Mouse (Mus musculus): ENCODE data around the gene Cdk19. TPM values are rescaled to one million over a fixed set of nuclear protein-coding genes. Genes with fewer than 3 reads are reported as not detected.
"Not testable (repeated sequence)": the region's sequence is repeated elsewhere in the genome, so short reads cannot be mapped to it uniquely, and the experiment has no call there.

The Cdk19 gene
- polyA plus RNA-seq, 1 experiment from 2014 or later: 15.0 TPM

DNA sequence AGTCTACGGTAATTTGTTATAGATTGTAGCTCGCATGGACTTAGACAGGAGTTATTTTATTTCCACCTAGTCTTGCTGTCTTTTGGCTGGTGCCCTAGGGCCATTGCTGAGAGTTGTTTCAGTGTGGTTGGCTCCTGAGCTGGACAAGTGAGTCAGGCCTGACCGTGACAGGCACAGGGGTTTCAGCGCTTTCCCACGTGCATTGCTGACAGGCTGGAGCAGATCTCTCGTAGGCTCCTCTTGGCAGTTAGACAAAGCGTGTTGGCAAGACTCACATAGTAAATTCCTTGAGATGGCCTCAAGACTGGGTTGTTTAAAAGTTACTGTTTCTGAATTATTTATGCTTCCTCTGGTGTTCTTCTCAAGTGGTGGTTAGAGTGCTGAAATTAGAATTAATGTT, 77.6 kb downstream of the Cdk19 start:
- no peak for ATAC-seq (ENCODE audit: low FRiP score)
- no peaks in the 10 kb centered on the region for H3K27me3 ChIP-seq
- H3K4me2 ChIP-seq (replicated peaks): no peak overlapping the region
- H3K36me3 ChIP-seq: no peaks in the 10 kb centered on the region
- no peak overlapping the region for H3K4me3 ChIP-seq
- H3K9me3 ChIP-seq (replicated peaks): no peaks in the 10 kb centered on the region
- WGBS: 79% methylated on average over 7 of the region's 7 CpGs
- H3K27ac ChIP-seq: no peak overlapping the region
- H3K4me1 ChIP-seq: peaks cover 8% of the 10 kb centered on the region; the same call in 1 of the 2 replicates
- no peak overlapping the region for H3K9ac ChIP-seq

DNA sequence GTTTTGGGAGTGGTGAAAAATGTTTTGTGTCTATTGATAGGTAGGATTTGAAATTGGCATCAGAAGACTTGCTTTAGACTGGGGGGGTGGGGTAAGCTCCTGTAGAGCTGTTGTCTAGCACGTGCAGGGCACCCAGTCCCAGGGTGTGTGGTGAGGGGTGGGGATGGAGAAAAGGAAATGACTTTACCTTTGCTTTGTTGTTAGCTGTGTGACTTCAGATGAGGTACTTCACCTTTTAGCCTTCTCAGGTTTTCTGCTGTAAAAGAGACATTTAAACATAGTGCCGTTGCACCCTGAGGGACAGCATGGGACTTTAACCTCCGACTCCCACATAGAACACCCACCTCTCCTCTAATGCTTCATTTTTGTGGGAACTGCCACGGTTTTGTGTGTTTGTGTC, 80.5 kb downstream of the Cdk19 start:
- H3K36me3 ChIP-seq: no peaks in the 10 kb centered on the region
- H3K27ac ChIP-seq: no peak overlapping the region
- H3K4me1 ChIP-seq: peaks cover 8% of the 10 kb centered on the region; the same call in 1 of the 2 replicates
- 77% methylated on average over 4 of the region's 4 CpGs for WGBS
- no peaks in the 10 kb centered on the region for H3K27me3 ChIP-seq
- H3K4me2 ChIP-seq (replicated peaks): no peak overlapping the region
- no peak overlapping the region for H3K4me3 ChIP-seq
- no peak for ATAC-seq (ENCODE audit: low FRiP score)
- no peaks in the 10 kb centered on the region for H3K9me3 ChIP-seq (replicated peaks)
- H3K9ac ChIP-seq: no peak overlapping the region

DNA sequence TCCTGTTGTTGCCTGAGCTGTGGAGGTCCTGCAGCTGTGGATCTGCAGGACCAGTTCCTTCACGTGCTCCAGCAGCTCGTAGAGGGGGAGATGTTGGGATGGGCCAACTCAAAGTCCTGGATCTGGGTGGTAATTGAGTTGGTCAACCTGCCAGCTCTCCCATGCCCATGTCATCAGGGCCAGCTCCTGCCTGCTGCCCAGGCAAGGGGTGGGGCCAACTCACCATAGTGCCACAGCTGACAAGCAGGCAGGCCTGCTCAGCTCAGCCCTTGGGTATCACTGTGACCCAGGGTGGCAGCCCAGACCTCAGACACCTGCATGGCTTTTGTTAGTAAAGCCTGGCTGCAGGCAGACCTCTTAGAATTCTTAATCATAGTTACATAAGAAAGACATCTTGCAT, 81.3 kb downstream of the Cdk19 start:
- Histone ChIP-seq H3K9me3 (replicated peaks) (no peaks in the 10 kb centered on the region), H3K36me3 (no peaks in the 10 kb centered on the region), H3K27me3 (no peaks in the 10 kb centered on the region), H3K4me3 (no peak overlapping the region), H3K4me2 (replicated peaks) (no peak overlapping the region), H3K27ac (no peak overlapping the region), H3K4me1 (peaks cover 15% of the 10 kb centered on the region), H3K9ac (no peak overlapping the region)
- WGBS: 84% methylated on average over 2 of the region's 2 CpGs
- no peak for ATAC-seq (ENCODE audit: low FRiP score)

DNA sequence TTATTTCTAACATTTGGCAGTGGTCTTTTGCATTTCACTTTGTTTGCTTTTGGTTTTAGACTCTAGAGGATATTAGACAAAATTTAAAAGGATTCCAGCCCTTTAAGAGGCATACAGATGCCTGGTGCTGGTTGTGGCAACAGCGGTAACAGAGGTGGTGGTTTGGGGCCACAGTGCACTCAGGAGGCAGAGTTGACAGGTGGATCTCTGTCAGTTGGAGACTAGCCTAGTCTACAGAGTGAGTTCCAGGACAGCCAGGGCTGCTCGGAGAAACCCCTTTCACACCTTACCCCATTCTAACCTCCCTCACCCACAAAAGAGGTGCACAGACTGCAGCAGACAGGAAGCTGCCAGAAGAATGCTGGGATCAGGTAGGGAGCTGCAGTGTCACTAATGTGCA, 82.4 kb downstream of the Cdk19 start:
- ATAC-seq (ENCODE audit: low FRiP score): no peak
- no peak overlapping the region for H3K9ac ChIP-seq
- no peak overlapping the region for H3K4me3 ChIP-seq
- H3K27me3 ChIP-seq: no peaks in the 10 kb centered on the region
- no peak overlapping the region for H3K4me2 ChIP-seq (replicated peaks)
- H3K27ac ChIP-seq: no peak overlapping the region
- peaks cover 19% of the 10 kb centered on the region for H3K4me1 ChIP-seq
- no peaks in the 10 kb centered on the region for H3K36me3 ChIP-seq
- H3K9me3 ChIP-seq (replicated peaks): no peaks in the 10 kb centered on the region
- WGBS: 100% methylated on average over 2 of the region's 2 CpGs

DNA sequence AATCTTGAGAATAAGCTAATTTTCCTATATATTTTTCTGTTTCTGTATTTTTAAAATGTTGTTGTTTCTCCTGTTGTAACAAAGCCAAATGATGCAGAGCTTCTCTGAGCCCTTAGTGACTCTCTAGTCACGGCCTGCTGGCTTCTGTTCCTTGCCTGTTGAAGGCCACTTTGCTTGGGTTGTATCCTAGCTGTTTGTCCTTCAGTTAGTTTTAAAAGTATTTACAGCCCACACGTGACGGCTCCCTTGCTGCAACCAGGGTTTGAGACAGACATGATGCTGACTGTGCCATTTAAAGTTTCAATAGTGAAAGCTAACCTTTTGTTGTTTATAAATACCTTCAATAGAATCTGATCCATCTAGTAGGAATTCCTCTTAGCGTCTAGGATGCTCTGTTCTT, 83.3 kb downstream of the Cdk19 start:
- WGBS: 60% methylated on average over 4 of the region's 4 CpGs

DNA sequence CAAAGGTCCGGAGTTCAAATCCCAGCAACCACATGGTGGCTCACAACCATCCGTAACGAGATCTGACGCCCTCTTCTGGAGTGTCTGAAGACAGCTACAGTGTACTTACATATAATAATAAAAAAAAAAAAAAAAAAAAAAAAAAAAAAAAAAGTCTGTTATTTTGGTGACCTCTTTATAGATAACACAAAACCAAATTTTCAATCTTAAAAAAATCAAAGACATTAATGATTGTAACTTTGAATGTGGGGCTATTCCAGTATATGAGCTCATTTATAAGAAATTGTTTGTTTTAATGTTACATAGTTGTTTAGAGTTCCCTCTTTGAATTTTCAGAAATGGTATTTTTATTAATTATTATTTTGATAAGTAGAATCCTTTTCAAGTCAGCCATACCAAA, 85.1 kb downstream of the Cdk19 start:
- H3K4me3 ChIP-seq; ATAC-seq (ENCODE audit: low FRiP score); H3K36me3 ChIP-seq; H3K27ac ChIP-seq; H3K27me3 ChIP-seq; H3K9ac ChIP-seq; H3K4me2 ChIP-seq (replicated peaks); H3K9me3 ChIP-seq (replicated peaks): not testable (repeated sequence)
- WGBS: 90% methylated on average over 4 of the region's 4 CpGs
- peaks cover 17% of the 10 kb centered on the region for H3K4me1 ChIP-seq

More for the DNA sequence above, 83.3 kb downstream of the Cdk19 start:
- no peak overlapping the region for H3K4me2 ChIP-seq (replicated peaks)
- H3K9me3 ChIP-seq (replicated peaks): no peaks in the 10 kb centered on the region
- no peak overlapping the region for H3K4me3 ChIP-seq
- H3K9ac ChIP-seq: no peak overlapping the region
- H3K4me1 ChIP-seq: peaks cover 17% of the 10 kb centered on the region
- no peak for ATAC-seq (ENCODE audit: low FRiP score)
- H3K27ac ChIP-seq: no peak overlapping the region
- no peaks in the 10 kb centered on the region for H3K36me3 ChIP-seq
- H3K27me3 ChIP-seq: no peaks in the 10 kb centered on the region

DNA sequence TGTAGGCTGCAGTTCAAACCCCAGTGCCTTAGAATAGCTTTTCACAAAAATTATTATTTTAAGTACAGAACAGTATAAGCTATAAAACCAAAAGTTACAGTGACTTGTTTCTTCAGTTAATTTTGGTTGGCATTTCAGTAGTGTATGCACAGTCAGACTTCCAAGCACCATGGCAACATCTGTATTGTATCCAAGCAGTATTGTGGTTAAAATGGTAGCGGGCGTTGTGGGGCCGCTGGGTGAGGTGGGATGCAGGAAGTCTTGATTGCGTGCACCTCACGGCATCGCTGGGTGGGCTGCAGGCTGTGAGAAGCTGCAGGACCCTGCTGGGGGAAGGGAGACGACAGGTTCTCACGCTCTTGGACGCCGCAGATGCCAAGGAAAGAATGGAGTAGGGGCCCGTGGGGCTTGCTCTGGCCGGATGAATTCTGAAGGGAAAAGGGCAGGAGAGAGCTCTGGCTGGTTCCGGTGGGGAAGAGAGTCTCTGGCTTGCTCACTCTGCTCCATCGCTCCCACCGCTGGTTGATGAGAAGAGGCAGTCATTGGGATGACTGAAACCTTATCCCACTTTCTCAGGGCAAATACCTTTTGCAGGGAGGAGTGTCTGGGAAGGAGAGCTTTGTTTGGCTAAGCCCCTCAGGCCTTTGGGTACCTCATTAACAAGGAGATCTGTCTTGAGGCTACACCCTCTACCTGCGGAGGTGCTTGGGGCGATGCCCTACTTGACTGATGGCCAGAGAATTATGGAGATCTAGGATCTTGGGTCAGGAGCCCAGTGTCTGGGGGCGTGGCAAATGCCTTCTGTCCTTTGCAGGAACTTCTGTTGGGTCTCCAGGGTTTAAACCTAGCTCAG, 86.1 kb downstream of the Cdk19 start:
- Histone ChIP-seq H3K27me3 (no peaks in the 10 kb centered on the region), H3K4me2 (replicated peaks) (peak overlapping the region; percentile 44), H3K4me1 (peaks cover 17% of the 10 kb centered on the region), H3K4me3 (no peak overlapping the region), H3K36me3 (no peaks in the 10 kb centered on the region), H3K27ac (0 out of 2 replicates have a peak overlapping the region, but pooled peaks have one; percentile 2), H3K9me3 (replicated peaks) (no peaks in the 10 kb centered on the region), H3K9ac (0 out of 2 replicates have a peak overlapping the region, but pooled peaks have one; percentile 23)
- 27% methylated on average over 18 of the region's 18 CpGs for WGBS
- no peak; the same call in 1 of the 2 replicates for ATAC-seq (ENCODE audit: low FRiP score)

DNA sequence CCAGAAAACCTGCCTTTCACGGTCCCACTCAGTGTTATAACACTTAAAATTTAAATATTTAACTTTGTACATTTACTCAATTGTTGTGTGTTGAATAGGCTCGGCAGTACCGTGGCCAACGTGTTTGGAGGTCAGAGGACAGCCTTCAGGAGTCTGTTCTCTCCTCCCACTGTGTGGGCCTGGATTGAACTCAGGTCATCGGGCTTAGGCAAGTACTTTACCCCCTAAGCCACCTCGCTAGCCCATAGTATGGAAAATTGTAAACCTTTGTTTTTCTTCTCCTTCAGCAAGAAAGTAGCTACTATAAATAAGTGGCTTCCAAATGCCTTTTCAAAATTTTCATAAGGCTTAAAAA, 86.7 kb downstream of the Cdk19 start:
- H3K4me3 ChIP-seq: no peak overlapping the region
- H3K4me1 ChIP-seq: peaks cover 13% of the 10 kb centered on the region
- no peak overlapping the region for H3K9ac ChIP-seq
- ATAC-seq (ENCODE audit: low FRiP score): no peak
- WGBS: 42% methylated on average over 6 of the region's 6 CpGs
- H3K27ac ChIP-seq: no peak overlapping the region
- H3K36me3 ChIP-seq: no peaks in the 10 kb centered on the region
- no peaks in the 10 kb centered on the region for H3K9me3 ChIP-seq (replicated peaks)
- H3K27me3 ChIP-seq: no peaks in the 10 kb centered on the region
- H3K4me2 ChIP-seq (replicated peaks): no peak overlapping the region

DNA sequence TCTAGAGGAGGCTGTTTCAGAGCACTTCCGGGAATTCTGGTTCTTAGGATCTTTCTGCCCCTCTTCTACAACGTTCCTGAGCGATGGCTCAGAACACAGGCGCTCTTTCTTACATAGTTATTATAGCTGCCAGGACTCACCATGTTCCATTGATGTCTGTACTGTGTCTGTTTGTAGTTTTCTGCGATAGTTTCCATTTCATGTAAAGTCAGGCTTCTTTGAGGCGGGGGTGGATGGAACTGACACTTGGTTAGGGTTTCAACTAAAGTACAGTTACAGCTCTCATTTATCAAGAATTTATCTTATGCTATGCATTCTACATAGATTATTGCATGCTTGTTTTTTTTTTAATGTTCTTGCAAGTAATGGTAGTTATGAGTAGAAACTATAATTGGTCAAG, 89.3 kb downstream of the Cdk19 start:
- ATAC-seq (ENCODE audit: low FRiP score): no peak
- 87% methylated on average over 6 of the region's 6 CpGs for WGBS

DNA sequence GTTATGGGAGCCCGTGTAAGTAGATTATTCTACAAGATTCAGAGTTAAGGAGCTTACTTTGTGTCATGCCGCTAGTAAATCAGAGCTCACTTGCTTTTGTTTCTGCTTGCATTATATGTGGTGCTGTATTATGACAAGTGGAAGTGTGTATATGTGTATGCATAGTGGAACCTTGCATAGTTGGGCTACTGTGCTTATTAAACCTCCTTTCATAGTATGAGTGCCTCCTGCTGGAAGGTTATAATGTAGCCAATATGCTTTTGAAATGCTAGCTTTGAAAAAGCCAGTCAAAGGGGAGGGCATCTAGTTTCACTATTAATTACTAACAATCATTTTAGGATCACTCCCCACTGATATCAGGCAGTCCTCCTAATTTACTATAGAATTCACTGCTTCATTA, 89.7 kb downstream of the Cdk19 start:
- Histone ChIP-seq H3K4me1 (peaks cover 11% of the 10 kb centered on the region), H3K4me2 (replicated peaks) (no peak overlapping the region), H3K27ac (no peak overlapping the region), H3K27me3 (no peaks in the 10 kb centered on the region), H3K9me3 (replicated peaks) (no peaks in the 10 kb centered on the region), H3K9ac (no peak overlapping the region), H3K4me3 (no peak overlapping the region), H3K36me3 (no peaks in the 10 kb centered on the region)
- 84% methylated on average over 2 of the region's 2 CpGs for WGBS
- no peak for ATAC-seq (ENCODE audit: low FRiP score)

More for the DNA sequence above, 89.3 kb downstream of the Cdk19 start:
- Histone ChIP-seq H3K9me3 (replicated peaks) (no peaks in the 10 kb centered on the region), H3K36me3 (no peaks in the 10 kb centered on the region), H3K9ac (no peak overlapping the region), H3K27me3 (no peaks in the 10 kb centered on the region), H3K4me1 (peaks cover 11% of the 10 kb centered on the region), H3K4me2 (replicated peaks) (no peak overlapping the region), H3K27ac (no peak overlapping the region), H3K4me3 (no peak overlapping the region)

DNA sequence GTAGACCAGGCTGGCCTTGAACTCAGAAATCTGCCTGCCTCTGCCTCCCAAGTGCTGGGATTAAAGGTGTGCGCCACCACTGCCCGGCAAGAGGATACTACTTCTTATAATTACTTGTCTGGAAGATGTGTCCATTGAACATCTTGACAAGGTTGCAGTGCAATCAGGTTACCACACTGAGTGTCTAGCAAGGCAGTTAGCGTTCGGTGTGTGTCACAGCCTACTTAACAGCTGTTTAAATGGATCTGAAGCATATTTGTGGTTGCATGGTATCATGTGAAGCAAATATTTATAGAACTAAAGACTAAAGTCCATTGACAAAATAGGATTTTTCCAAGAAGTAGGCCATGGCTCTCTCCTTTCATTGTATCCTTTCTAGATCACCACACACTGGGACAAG, 90.8 kb downstream of the Cdk19 start:
- Histone ChIP-seq H3K36me3 (no peaks in the 10 kb centered on the region), H3K9ac (no peak overlapping the region), H3K4me2 (replicated peaks) (no peak overlapping the region), H3K4me1 (peaks cover 9% of the 10 kb centered on the region), H3K9me3 (replicated peaks) (no peaks in the 10 kb centered on the region), H3K27ac (no peak overlapping the region), H3K4me3 (no peak overlapping the region), H3K27me3 (no peaks in the 10 kb centered on the region)
- no peak for ATAC-seq (ENCODE audit: low FRiP score)
- WGBS: 96% methylated on average over 4 of the region's 4 CpGs

DNA sequence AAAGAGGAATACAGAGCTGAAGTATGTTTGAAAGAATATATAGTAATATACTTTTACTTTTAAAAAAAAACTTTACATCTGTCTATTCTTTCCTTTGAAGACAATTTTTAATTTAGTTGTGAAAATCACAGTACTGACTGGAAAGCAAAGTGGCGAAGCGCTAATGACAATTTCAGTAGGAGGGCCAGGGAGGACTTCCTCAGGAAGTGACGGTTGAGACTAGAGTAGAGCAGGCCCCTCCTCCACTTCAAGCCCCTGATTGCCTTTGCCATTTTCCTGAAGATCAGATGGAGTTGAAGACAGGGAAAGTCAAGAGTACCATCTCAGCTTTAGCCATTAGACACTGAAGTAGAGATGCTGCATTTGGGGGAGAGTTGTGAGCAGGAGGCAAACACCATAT, 92.6 kb downstream of the Cdk19 start:
- H3K27me3 ChIP-seq: no peaks in the 10 kb centered on the region
- H3K4me3 ChIP-seq: no peak overlapping the region
- no peak overlapping the region for H3K4me2 ChIP-seq (replicated peaks)
- no peak overlapping the region for H3K27ac ChIP-seq
- WGBS: 84% methylated on average over 3 of the region's 3 CpGs
- H3K4me1 ChIP-seq: no peaks in the 10 kb centered on the region
- no peaks in the 10 kb centered on the region for H3K9me3 ChIP-seq (replicated peaks)
- H3K9ac ChIP-seq: no peak overlapping the region
- no peaks in the 10 kb centered on the region for H3K36me3 ChIP-seq
- ATAC-seq (ENCODE audit: low FRiP score): no peak

DNA sequence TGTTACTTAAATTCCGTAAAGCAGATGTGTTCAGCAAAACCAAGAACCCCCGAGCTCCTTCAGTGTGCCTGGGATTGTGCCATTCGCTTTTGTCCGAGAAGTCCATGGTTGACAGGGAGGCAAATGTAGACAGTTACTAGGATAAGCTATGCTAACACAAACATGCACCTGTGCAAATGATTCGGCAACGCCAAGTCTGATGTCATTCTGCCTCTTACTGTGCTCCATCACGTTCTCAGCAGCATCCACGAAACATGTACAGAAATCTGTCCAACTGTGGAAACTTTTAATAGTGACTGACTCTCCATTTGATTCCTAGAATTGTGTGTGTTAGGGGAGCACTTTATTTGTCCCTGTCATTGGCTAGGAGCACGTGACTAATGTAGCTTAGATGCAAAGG, 93.0 kb downstream of the Cdk19 start:
- ATAC-seq (ENCODE audit: low FRiP score): no peak
- Histone ChIP-seq H3K36me3 (no peaks in the 10 kb centered on the region), H3K9me3 (replicated peaks) (no peaks in the 10 kb centered on the region), H3K27me3 (no peaks in the 10 kb centered on the region), H3K9ac (no peak overlapping the region), H3K4me2 (replicated peaks) (no peak overlapping the region), H3K4me3 (no peak overlapping the region), H3K4me1 (no peaks in the 10 kb centered on the region), H3K27ac (no peak overlapping the region)
- WGBS: 93% methylated on average over 9 of the region's 9 CpGs

Data from hindbrain, embryonic 12.5 days (tissue).